Mouse (Mus musculus): ENCODE measurements around the gene Sik3. TPM values are rescaled to one million over a fixed set of nuclear protein-coding genes. Genes with fewer than 3 reads are reported as not detected.

Sik3 gene
- polyA plus RNA-seq, 1 experiment from 2014 or later, result 3.9 TPM

GRCm38 (mm10) chr9:46173919-46174318 is 161.3 kb downstream of the Sik3 start:
- H3K36me3 ChIP-seq, result peaks cover 14% of the 10 kb centered on the region
- WGBS, result 92% methylated on average over 6 of the region's 6 CpGs

GRCm38 (mm10) chr9:46174770-46175294 is 162.2 kb downstream of the Sik3 start:
- peaks cover 14% of the 10 kb centered on the region for H3K36me3 ChIP-seq
- H3K4me1 ChIP-seq, result 0 out of 2 replicates have a peak, but pooled peaks cover 4% of the 10 kb centered on the region
- H3K9me3 ChIP-seq (replicated peaks), result no peaks in the 10 kb centered on the region
- no peaks in the 10 kb centered on the region for H3K27me3 ChIP-seq (ENCODE audit: low read depth, poor library complexity, severe bottlenecking)
- no peak overlapping the region for H3K4me3 ChIP-seq
- no peak for DNase-seq (ENCODE audit: low spot score)
- 86% methylated on average over 5 of the region's 5 CpGs for WGBS
- H3K27ac ChIP-seq (replicated peaks), result no peak overlapping the region

More at GRCm38 (mm10) chr9:46173919-46174318, 161.3 kb downstream of the Sik3 start:
- Histone ChIP-seq H3K27me3 (ENCODE audit: low read depth, poor library complexity, severe bottlenecking) (no peaks in the 10 kb centered on the region), H3K27ac (replicated peaks) (no peak overlapping the region), H3K4me3 (no peak overlapping the region), H3K4me1 (0 out of 2 replicates have a peak, but pooled peaks cover 4% of the 10 kb centered on the region), H3K9me3 (replicated peaks) (no peaks in the 10 kb centered on the region)
- DNase-seq (ENCODE audit: low spot score), result no peak

GRCm38 (mm10) chr9:46175300-46175699 is 162.7 kb downstream of the Sik3 start:
- 93% methylated on average over 1 of the region's 1 CpGs for WGBS
- Histone ChIP-seq H3K27me3 (ENCODE audit: low read depth, poor library complexity, severe bottlenecking) (no peaks in the 10 kb centered on the region), H3K27ac (replicated peaks) (no peak overlapping the region), H3K9me3 (replicated peaks) (no peaks in the 10 kb centered on the region), H3K4me1 (0 out of 2 replicates have a peak, but pooled peaks cover 4% of the 10 kb centered on the region), H3K4me3 (no peak overlapping the region), H3K36me3 (peaks cover 14% of the 10 kb centered on the region)
- no peak for DNase-seq (ENCODE audit: low spot score)

GRCm38 (mm10) chr9:46175938-46176375 is 163.3 kb downstream of the Sik3 start:
- H3K4me3 ChIP-seq, result no peak overlapping the region
- no peaks in the 10 kb centered on the region for H3K27me3 ChIP-seq (ENCODE audit: low read depth, poor library complexity, severe bottlenecking)
- H3K36me3 ChIP-seq, result peaks cover 14% of the 10 kb centered on the region
- H3K4me1 ChIP-seq, result 0 out of 2 replicates have a peak, but pooled peaks cover 4% of the 10 kb centered on the region
- WGBS, result 88% methylated on average over 1 of the region's 1 CpGs
- no peak for DNase-seq (ENCODE audit: low spot score)
- no peaks in the 10 kb centered on the region for H3K9me3 ChIP-seq (replicated peaks)
- H3K27ac ChIP-seq (replicated peaks), result no peak overlapping the region

GRCm38 (mm10) chr9:46176613-46177012 is 164.0 kb downstream of the Sik3 start:
- DNase-seq (ENCODE audit: low spot score), result no peak
- H3K9me3 ChIP-seq (replicated peaks), result no peaks in the 10 kb centered on the region
- no peaks in the 10 kb centered on the region for H3K27me3 ChIP-seq (ENCODE audit: low read depth, poor library complexity, severe bottlenecking)
- WGBS, result 93% methylated on average over 4 of the region's 4 CpGs
- no peak overlapping the region for H3K4me3 ChIP-seq
- no peak overlapping the region for H3K27ac ChIP-seq (replicated peaks)
- H3K4me1 ChIP-seq, result 0 out of 2 replicates have a peak, but pooled peaks cover 4% of the 10 kb centered on the region
- peaks cover 14% of the 10 kb centered on the region for H3K36me3 ChIP-seq

- peaks cover 14% of the 10 kb centered on the region for H3K36me3 ChIP-seq
- no peak overlapping the region for H3K4me3 ChIP-seq
- H3K9me3 ChIP-seq (replicated peaks), result no peaks in the 10 kb centered on the region
- H3K27ac ChIP-seq (replicated peaks), result no peak overlapping the region
- H3K27me3 ChIP-seq (ENCODE audit: low read depth, poor library complexity, severe bottlenecking), result no peaks in the 10 kb centered on the region
- 0 out of 2 replicates have a peak, but pooled peaks cover 4% of the 10 kb centered on the region for H3K4me1 ChIP-seq
- WGBS, result 91% methylated on average over 9 of the region's 9 CpGs
- no peak for DNase-seq (ENCODE audit: low spot score)
Observed at GRCm38 (mm10) chr9:46178595-46178994, 166.0 kb downstream of the Sik3 start.

- Histone ChIP-seq H3K36me3 (peaks cover 17% of the 10 kb centered on the region), H3K4me1 (no peaks in the 10 kb centered on the region), H3K27me3 (ENCODE audit: low read depth, poor library complexity, severe bottlenecking) (no peaks in the 10 kb centered on the region), H3K4me3 (no peak overlapping the region), H3K27ac (replicated peaks) (no peak overlapping the region), H3K9me3 (replicated peaks) (no peaks in the 10 kb centered on the region)
- no peak for DNase-seq (ENCODE audit: low spot score)
- WGBS, result 94% methylated on average over 8 of the region's 8 CpGs
Observed at GRCm38 (mm10) chr9:46181297-46181696, 168.7 kb downstream of the Sik3 start.

GRCm38 (mm10) chr9:46184542-46184941 is 171.9 kb downstream of the Sik3 start:
- H3K27ac ChIP-seq (replicated peaks), result no peak overlapping the region
- no peak overlapping the region for H3K4me3 ChIP-seq
- 0 out of 2 replicates have a peak, but pooled peaks cover 3% of the 10 kb centered on the region for H3K36me3 ChIP-seq
- no peaks in the 10 kb centered on the region for H3K9me3 ChIP-seq (replicated peaks)
- WGBS, result 85% methylated on average over 5 of the region's 5 CpGs
- no peaks in the 10 kb centered on the region for H3K4me1 ChIP-seq
- H3K27me3 ChIP-seq (ENCODE audit: low read depth, poor library complexity, severe bottlenecking), result no peaks in the 10 kb centered on the region
- DNase-seq (ENCODE audit: low spot score), result no peak

- 0 out of 2 replicates have a peak, but pooled peaks cover 3% of the 10 kb centered on the region for H3K36me3 ChIP-seq
- no peak overlapping the region for H3K4me3 ChIP-seq
- H3K27ac ChIP-seq (replicated peaks), result no peak overlapping the region
- no peaks in the 10 kb centered on the region for H3K27me3 ChIP-seq (ENCODE audit: low read depth, poor library complexity, severe bottlenecking)
- no peaks in the 10 kb centered on the region for H3K9me3 ChIP-seq (replicated peaks)
- 59% methylated on average over 2 of the region's 2 CpGs for WGBS
- no peak for DNase-seq (ENCODE audit: low spot score)
- H3K4me1 ChIP-seq, result no peaks in the 10 kb centered on the region
Observed at GRCm38 (mm10) chr9:46185191-46185590, 172.6 kb downstream of the Sik3 start.

GRCm38 (mm10) chr9:46186387-46186786 is 173.8 kb downstream of the Sik3 start:
- DNase-seq (ENCODE audit: low spot score), result no peak
- Histone ChIP-seq H3K9me3 (replicated peaks) (no peaks in the 10 kb centered on the region), H3K4me1 (no peaks in the 10 kb centered on the region), H3K27ac (replicated peaks) (no peak overlapping the region), H3K27me3 (ENCODE audit: low read depth, poor library complexity, severe bottlenecking) (no peaks in the 10 kb centered on the region), H3K36me3 (0 out of 2 replicates have a peak, but pooled peaks cover 3% of the 10 kb centered on the region), H3K4me3 (no peak overlapping the region)
- 86% methylated on average over 1 of the region's 1 CpGs for WGBS

GRCm38 (mm10) chr9:46188370-46188769 is 175.8 kb downstream of the Sik3 start:
- H3K9me3 ChIP-seq (replicated peaks), result no peaks in the 10 kb centered on the region
- H3K27ac ChIP-seq (replicated peaks), result no peak overlapping the region
- DNase-seq (ENCODE audit: low spot score), result no peak
- WGBS, result 93% methylated on average over 4 of the region's 4 CpGs
- H3K36me3 ChIP-seq, result 0 out of 2 replicates have a peak, but pooled peaks cover 3% of the 10 kb centered on the region
- no peaks in the 10 kb centered on the region for H3K4me1 ChIP-seq
- no peak overlapping the region for H3K4me3 ChIP-seq
- no peaks in the 10 kb centered on the region for H3K27me3 ChIP-seq (ENCODE audit: low read depth, poor library complexity, severe bottlenecking)

- DNase-seq (ENCODE audit: low spot score), result no peak
- Histone ChIP-seq H3K9me3 (replicated peaks) (no peaks in the 10 kb centered on the region), H3K27me3 (ENCODE audit: low read depth, poor library complexity, severe bottlenecking) (no peaks in the 10 kb centered on the region), H3K27ac (replicated peaks) (no peak overlapping the region), H3K4me3 (no peak overlapping the region), H3K4me1 (no peaks in the 10 kb centered on the region), H3K36me3 (0 out of 2 replicates have a peak, but pooled peaks cover 3% of the 10 kb centered on the region)
- WGBS, result 90% methylated on average over 5 of the region's 5 CpGs
Observed at GRCm38 (mm10) chr9:46188956-46189355, 176.3 kb downstream of the Sik3 start.

- Histone ChIP-seq H3K27me3 (ENCODE audit: low read depth, poor library complexity, severe bottlenecking) (no peaks in the 10 kb centered on the region), H3K4me1 (no peaks in the 10 kb centered on the region), H3K36me3 (peaks cover 8% of the 10 kb centered on the region), H3K4me3 (no peak overlapping the region), H3K27ac (replicated peaks) (no peak overlapping the region), H3K9me3 (replicated peaks) (no peaks in the 10 kb centered on the region)
- no peak for DNase-seq (ENCODE audit: low spot score)
- WGBS, result 86% methylated on average over 10 of the region's 10 CpGs
Observed at GRCm38 (mm10) chr9:46189381-46189780, 176.8 kb downstream of the Sik3 start.

Measured in midbrain, embryonic 10.5 days (tissue).